Mouse (Mus musculus) layer of hippocampus, adult 11-12 months (tissue): ENCODE data around the gene Pik3r3.
"Not testable (repeated sequence)": the region's sequence is repeated elsewhere in the genome, so short reads cannot be mapped to it uniquely, and the experiment has no call there.

Experiments used
- DNase-seq: peaks from one replicate; pipeline ENCODE4 v3.0.0; 2022; ENCODE audit warnings: low spot score

Pik3r3 gene

GRCm38 (mm10) chr4:116220071-116220650, 1.3 kb upstream of the Pik3r3 start:
- no peak for DNase-seq

GRCm38 (mm10) chr4:116220780-116221139, 658 bp upstream of the Pik3r3 start:
- DNase-seq, result no peak

- DNase-seq, result peak; percentile 16
These were observed 801 bp downstream of the Pik3r3 start for GRCm38 (mm10) chr4:116221996-116222842.

- DNase-seq, result no peak
These were observed 1.4 kb downstream of the Pik3r3 start for GRCm38 (mm10) chr4:116222843-116223119.

GRCm38 (mm10) chr4:116243377-116243776, 22.0 kb downstream of the Pik3r3 start:
- DNase-seq, result no peak

GRCm38 (mm10) chr4:116244240-116244639, 22.8 kb downstream of the Pik3r3 start:
- no peak for DNase-seq

- not testable (repeated sequence) for DNase-seq
These were observed 24.5 kb downstream of the Pik3r3 start for GRCm38 (mm10) chr4:116245926-116246325.

GRCm38 (mm10) chr4:116249986-116250385, 28.6 kb downstream of the Pik3r3 start:
- DNase-seq, result no peak

GRCm38 (mm10) chr4:116268220-116268619, 46.8 kb downstream of the Pik3r3 start:
- no peak for DNase-seq

- DNase-seq, result no peak
These were observed 60.8 kb downstream of the Pik3r3 start for GRCm38 (mm10) chr4:116282211-116282610.

GRCm38 (mm10) chr4:116291561-116291960, 70.1 kb downstream of the Pik3r3 start:
- peak; percentile 22 for DNase-seq

GRCm38 (mm10) chr4:116293296-116293695, 71.9 kb downstream of the Pik3r3 start:
- no peak for DNase-seq

- no peak for DNase-seq
These were observed 79.5 kb downstream of the Pik3r3 start for GRCm38 (mm10) chr4:116300878-116301355.

GRCm38 (mm10) chr4:116304551-116304950, 83.1 kb downstream of the Pik3r3 start:
- no peak for DNase-seq

- DNase-seq, result no peak
These were observed 96.2 kb downstream of the Pik3r3 start for GRCm38 (mm10) chr4:116317575-116317974.

- no peak for DNase-seq
These were observed 100.7 kb downstream of the Pik3r3 start for GRCm38 (mm10) chr4:116322127-116322526.

- DNase-seq, result no peak
These were observed 107.8 kb downstream of the Pik3r3 start for GRCm38 (mm10) chr4:116329256-116329655.

- no peak for DNase-seq
These were observed 114.9 kb downstream of the Pik3r3 start for GRCm38 (mm10) chr4:116336294-116336693.

- DNase-seq, result peak; percentile 71
These were observed 120.7 kb downstream of the Pik3r3 start for GRCm38 (mm10) chr4:116342119-116342518.

GRCm38 (mm10) chr4:116352496-116352895, 131.1 kb downstream of the Pik3r3 start:
- DNase-seq, result no peak
